Comparison of ENCODE assay signal across 8 mouse cellular contexts in the genomic region with DNA sequence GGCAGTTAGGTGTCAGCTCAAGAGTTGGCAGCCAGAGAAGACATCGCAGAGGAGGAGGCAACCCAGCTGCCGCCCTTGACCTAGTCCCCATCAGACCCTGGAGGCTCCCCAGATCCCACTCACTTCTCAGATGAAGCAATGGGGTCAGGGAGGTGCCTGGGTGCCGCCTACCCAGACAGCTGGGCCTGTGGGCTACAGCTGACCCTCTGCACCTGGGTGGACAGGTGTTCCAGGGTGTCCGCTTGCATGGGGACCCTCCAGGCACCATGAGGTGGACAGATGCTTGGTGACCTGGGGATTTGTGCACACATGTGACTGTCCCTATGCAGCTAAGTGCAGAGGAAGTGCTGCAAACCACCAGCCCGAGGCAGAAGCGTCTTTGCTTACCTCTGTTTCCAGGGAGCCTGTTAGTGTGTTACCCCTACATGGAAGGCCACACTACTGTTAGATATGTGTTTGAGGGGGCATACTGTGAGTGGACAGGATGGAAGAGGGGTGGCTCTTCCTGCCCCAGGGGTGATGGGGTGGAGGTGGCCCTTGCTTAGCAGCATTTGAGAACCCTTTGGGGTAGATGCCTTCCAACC. TPM values are rescaled to one million over a fixed set of nuclear protein-coding genes. Genes with fewer than 3 reads are reported as not detected.
DNase-seq lines count a peak whose midpoint lies in the region; ATAC-seq and TF ChIP-seq lines count a peak whose summit lies in the region.

No protein-coding gene starts in this region.

- H3K27ac ChIP-seq in heart, adult 2 months, result no peak overlapping the region; the same call in 1 of the 2 replicates
- peak overlapping the region; percentile 88 for H3K27ac ChIP-seq in midbrain, embryonic 10.5 days (replicated peaks)
- H3K27ac ChIP-seq in midbrain, embryonic 14.5 days (replicated peaks; ENCODE audit: low read depth, low read length), result no peak overlapping the region
- H3K27ac ChIP-seq in heart, postnatal 0 days (ENCODE audit: low read depth), result peak overlapping the region; percentile 76; the same call in 1 of the 2 replicates
- 0 out of 2 replicates have a peak overlapping the region, but pooled peaks have one; percentile 81 for H3K27ac ChIP-seq in small intestine, adult 2 months (ENCODE audit: insufficient read depth, low read depth, low read length)

- no peak overlapping the region for H3K9ac ChIP-seq in heart, adult 2 months (ENCODE audit: low read depth, low read length)
- H3K9ac ChIP-seq in midbrain, embryonic 14.5 days (replicated peaks; ENCODE audit: low read length), result no peak overlapping the region
- H3K9ac ChIP-seq in heart, postnatal 0 days (replicated peaks; ENCODE audit: low read depth, low read length), result no peak overlapping the region

- no peaks in the 10 kb centered on the region for H3K27me3 ChIP-seq in heart, adult 2 months (ENCODE audit: control insufficient read depth, insufficient read depth, low read length)
- H3K27me3 ChIP-seq in midbrain, embryonic 10.5 days (ENCODE audit: low read depth, poor library complexity, severe bottlenecking), result peaks cover 9% of the 10 kb centered on the region
- H3K27me3 ChIP-seq in midbrain, embryonic 14.5 days (ENCODE audit: control insufficient read depth, insufficient read depth, low read length), result no peaks in the 10 kb centered on the region
- no peaks in the 10 kb centered on the region for H3K27me3 ChIP-seq in heart, postnatal 0 days (ENCODE audit: control insufficient read depth, insufficient read depth, low read length)
- H3K27me3 ChIP-seq in small intestine, adult 2 months (ENCODE audit: control insufficient read depth, insufficient read depth, low read length), result no peaks in the 10 kb centered on the region

- DNase-seq in heart, adult 2 months, result peak; percentile 18 to 27
- DNase-seq in heart, postnatal 36 days, result no peak
- DNase-seq in midbrain, embryonic 10.5 days (ENCODE audit: low spot score), result no peak
- no peak for DNase-seq in midbrain, embryonic 14.5 days
- DNase-seq in heart, postnatal 0 days (ENCODE audit: low spot score), result no peak
- no peak for DNase-seq in retina, embryonic 14.5 days (ENCODE audit: low spot score)
- DNase-seq in gastrocnemius, postnatal 14 days, result no peak

- no peak overlapping the region for H3K4me3 ChIP-seq in heart, adult 2 months
- 0 out of 2 replicates have a peak overlapping the region, but pooled peaks have one; percentile 5 for H3K4me3 ChIP-seq in midbrain, embryonic 10.5 days
- no peak overlapping the region for H3K4me3 ChIP-seq in midbrain, embryonic 14.5 days (replicated peaks; ENCODE audit: low read depth, low read length)
- no peak overlapping the region for H3K4me3 ChIP-seq in heart, postnatal 0 days (ENCODE audit: low read depth, low read length)
- no peak overlapping the region for H3K4me3 ChIP-seq in small intestine, adult 2 months (ENCODE audit: low read depth, low read length)

- H3K79me2 ChIP-seq in heart, adult 2 months (replicated peaks; ENCODE audit: control insufficient read depth, insufficient read depth, low read length), result no peaks in the 10 kb centered on the region

- TF ChIP-seq CTCF in heart, adult 2 months (IDR thresholded peaks at IDR 0.05), result no peak
- TF ChIP-seq CTCF in heart, postnatal 0 days (IDR thresholded peaks at IDR 0.05; ENCODE audit: low read depth), result no peak
- no peak for TF ChIP-seq CTCF in small intestine, adult 2 months (IDR thresholded peaks at IDR 0.05; ENCODE audit: extremely low read depth, insufficient read length, insufficient replicate concordance, low read depth, low read length)

- intact Hi-C loops in heart, adult 2 months (cut with DNase I), result no loop called here
- intact Hi-C loops in heart, postnatal 36 days (cut with DNase I), result no loop called here
- intact Hi-C loops in gastrocnemius, postnatal 14 days (cut with DNase I; ENCODE audit: low total_unique reads), result no loop called here

- H3K9me3 ChIP-seq in midbrain, embryonic 10.5 days (replicated peaks), result no peaks in the 10 kb centered on the region
- no peaks in the 10 kb centered on the region for H3K9me3 ChIP-seq in midbrain, embryonic 14.5 days (ENCODE audit: control insufficient read depth, low read length)
- no peaks in the 10 kb centered on the region for H3K9me3 ChIP-seq in heart, postnatal 0 days (replicated peaks; ENCODE audit: control insufficient read depth, low read length)

- no peak for TF ChIP-seq EP300 in heart, adult 2 months (IDR thresholded peaks at IDR 0.05; ENCODE audit: insufficient read depth, low read depth, low read length)
- no peak for TF ChIP-seq EP300 in heart, postnatal 0 days (IDR thresholded peaks at IDR 0.05; ENCODE audit: low read depth)

- H3K4me2 ChIP-seq in midbrain, embryonic 14.5 days (ENCODE audit: low read length), result no peak overlapping the region; the same call in 1 of the 2 replicates
- H3K4me2 ChIP-seq in heart, postnatal 0 days (ENCODE audit: low read depth, low read length), result no peak overlapping the region

- no peak for TF ChIP-seq POLR2A in heart, adult 2 months (IDR thresholded peaks at IDR 0.05; ENCODE audit: insufficient read depth, low read depth, low read length)
- TF ChIP-seq POLR2A in small intestine, adult 2 months (IDR thresholded peaks at IDR 0.05; ENCODE audit: low read depth, low read length), result no peak

- WGBS in heart, adult 2 months, result 76% methylated on average over 6 of the region's 6 CpGs
- WGBS in midbrain, embryonic 10.5 days, result 82% methylated on average over 6 of the region's 6 CpGs
- WGBS in midbrain, embryonic 14.5 days, result 85% methylated on average over 6 of the region's 6 CpGs
- 77% methylated on average over 6 of the region's 6 CpGs for WGBS in heart, postnatal 0 days
- 82% methylated on average over 6 of the region's 6 CpGs for WGBS in small intestine, adult 2 months

- H3K36me3 ChIP-seq in heart, adult 2 months (ENCODE audit: control insufficient read depth, insufficient read depth, low read length), result peaks cover 2% of the 10 kb centered on the region; the same call in 1 of the 2 replicates
- no peaks in the 10 kb centered on the region for H3K36me3 ChIP-seq in midbrain, embryonic 10.5 days
- peaks cover 6% of the 10 kb centered on the region; the same call in 1 of the 2 replicates for H3K36me3 ChIP-seq in midbrain, embryonic 14.5 days (ENCODE audit: control insufficient read depth, insufficient read depth, low read length)
- 0 out of 2 replicates have a peak, but pooled peaks cover under 1% of the 10 kb centered on the region for H3K36me3 ChIP-seq in heart, postnatal 0 days (replicated peaks; ENCODE audit: control insufficient read depth, insufficient read depth, low read length)
- no peaks in the 10 kb centered on the region for H3K36me3 ChIP-seq in small intestine, adult 2 months (ENCODE audit: control insufficient read depth, insufficient read depth, low read length)

- H3K4me1 ChIP-seq in heart, adult 2 months (ENCODE audit: control insufficient read depth, insufficient read depth, low read length), result peaks cover 29% of the 10 kb centered on the region
- peaks cover 94% of the 10 kb centered on the region for H3K4me1 ChIP-seq in midbrain, embryonic 10.5 days
- peaks cover 42% of the 10 kb centered on the region for H3K4me1 ChIP-seq in midbrain, embryonic 14.5 days (ENCODE audit: control insufficient read depth, insufficient read depth, low read length)
- H3K4me1 ChIP-seq in heart, postnatal 0 days (ENCODE audit: control insufficient read depth, insufficient read depth), result peaks cover 63% of the 10 kb centered on the region
- peaks cover 59% of the 10 kb centered on the region for H3K4me1 ChIP-seq in small intestine, adult 2 months (ENCODE audit: control insufficient read depth, insufficient read depth, insufficient read length, low read length)

- no peak for ATAC-seq in midbrain, embryonic 14.5 days (ENCODE audit: low FRiP score, low TSS enrichment)
- ATAC-seq in heart, postnatal 0 days (ENCODE audit: insufficient read depth, low read depth), result no peak

RNA-seq across cellular contexts. Expression of a gene that starts 3.0 kb away (rescaled TPM):
- total RNA-seq in heart, adult 2 months (2021), result 10 to 100 TPM; 34.2 to 43.2 TPM
- 62.5 and 85.8 TPM in 2 replicates for polyA plus RNA-seq in heart, adult 2 months (2012; rRNA removed)
- total RNA-seq in heart, postnatal 36 days (2021), result 10 to 100 TPM; 48.2 to 67.0 TPM
- 91.8 and 135 TPM in 2 replicates for polyA plus RNA-seq in midbrain, embryonic 10.5 days (2016; fragmentation: Nextera tagmentation; extraction: Ambion mirVana)
- 295 and 421 TPM in 2 replicates for polyA plus RNA-seq in midbrain, embryonic 14.5 days (2014; fragmentation: Nextera tagmentation; extraction: Ambion mirVana)
- 121 and 163 TPM in 2 replicates for total RNA-seq in heart, postnatal 0 days (2014; rRNA removed; ENCODE audit: low replicate concordance)
- polyA plus RNA-seq in heart, postnatal 0 days (2015; fragmentation: Nextera tagmentation; extraction: Ambion mirVana), result 208 and 330 TPM in 2 replicates
- 18.5 and 48.0 TPM in 2 replicates for polyA plus RNA-seq in small intestine, adult 2 months (2012; rRNA removed)
- 10 to 100 TPM; 41.4 to 41.5 TPM for total RNA-seq in gastrocnemius, postnatal 14 days (2021)

RNA-seq across cellular contexts. Expression of a gene that starts 9.9 kb away (rescaled TPM):
- 1 to 10 TPM; 5.9 to 6.0 TPM for total RNA-seq in heart, adult 2 months (2021)
- polyA plus RNA-seq in heart, adult 2 months (2012; rRNA removed), result 5.6 and 6.3 TPM in 2 replicates
- total RNA-seq in heart, postnatal 36 days (2021), result 1 to 10 TPM; 4.4 to 4.6 TPM
- polyA plus RNA-seq in midbrain, embryonic 10.5 days (2016; fragmentation: Nextera tagmentation; extraction: Ambion mirVana), result 10.6 and 11.2 TPM in 2 replicates
- polyA plus RNA-seq in midbrain, embryonic 14.5 days (2014; fragmentation: Nextera tagmentation; extraction: Ambion mirVana), result 5.7 and 9.9 TPM in 2 replicates
- total RNA-seq in heart, postnatal 0 days (2014; rRNA removed; ENCODE audit: low replicate concordance), result 0.66 and 8.9 TPM in 2 replicates
- polyA plus RNA-seq in heart, postnatal 0 days (2015; fragmentation: Nextera tagmentation; extraction: Ambion mirVana), result 4.6 and 5.7 TPM in 2 replicates
- polyA plus RNA-seq in small intestine, adult 2 months (2012; rRNA removed), result 6.8 and 9.0 TPM in 2 replicates
- 1 to 10 TPM; 3.3 to 4.2 TPM for total RNA-seq in gastrocnemius, postnatal 14 days (2021)

RNA-seq across cellular contexts. Expression of a gene that starts 14.7 kb away (rescaled TPM):
- total RNA-seq in heart, adult 2 months (2021), result 100 to 1,000 TPM in 1 of 2 experiments, 10 to 100 TPM in 1; 96.2 to 102 TPM
- polyA plus RNA-seq in heart, adult 2 months (2012; rRNA removed), result 50.1 and 74.5 TPM in 2 replicates
- 100 to 1,000 TPM in 1 of 2 experiments, 10 to 100 TPM in 1; 99.9 to 117 TPM for total RNA-seq in heart, postnatal 36 days (2021)
- polyA plus RNA-seq in midbrain, embryonic 10.5 days (2016; fragmentation: Nextera tagmentation; extraction: Ambion mirVana), result 17.8 and 19.7 TPM in 2 replicates
- polyA plus RNA-seq in midbrain, embryonic 14.5 days (2014; fragmentation: Nextera tagmentation; extraction: Ambion mirVana), result 62.6 and 65.6 TPM in 2 replicates
- 100 and 122 TPM in 2 replicates for total RNA-seq in heart, postnatal 0 days (2014; rRNA removed; ENCODE audit: low replicate concordance)
- polyA plus RNA-seq in heart, postnatal 0 days (2015; fragmentation: Nextera tagmentation; extraction: Ambion mirVana), result 12.4 and 15.8 TPM in 2 replicates
- polyA plus RNA-seq in small intestine, adult 2 months (2012; rRNA removed), result 151 and 372 TPM in 2 replicates
- 10 to 100 TPM; 40.3 to 43.6 TPM for total RNA-seq in gastrocnemius, postnatal 14 days (2021)

RNA-seq across cellular contexts. Expression of a gene that starts 16.5 kb away (rescaled TPM):
- 1 to 10 TPM in 1 of 2 experiments, under 1 TPM in 1; 0.86 to 1.1 TPM for total RNA-seq in heart, adult 2 months (2021)
- polyA plus RNA-seq in heart, adult 2 months (2012; rRNA removed), result 1.2 and 1.7 TPM in 2 replicates
- total RNA-seq in heart, postnatal 36 days (2021), result 1 to 10 TPM in 1 of 2 experiments, under 1 TPM in 1; 0.75 to 1.1 TPM
- polyA plus RNA-seq in midbrain, embryonic 10.5 days (2016; fragmentation: Nextera tagmentation; extraction: Ambion mirVana), result 56.6 and 64.5 TPM in 2 replicates
- polyA plus RNA-seq in midbrain, embryonic 14.5 days (2014; fragmentation: Nextera tagmentation; extraction: Ambion mirVana), result 41.9 and 50.1 TPM in 2 replicates
- 2.4 and 3.0 TPM in 2 replicates for total RNA-seq in heart, postnatal 0 days (2014; rRNA removed; ENCODE audit: low replicate concordance)
- polyA plus RNA-seq in heart, postnatal 0 days (2015; fragmentation: Nextera tagmentation; extraction: Ambion mirVana), result 3.3 and 3.7 TPM in 2 replicates
- polyA plus RNA-seq in small intestine, adult 2 months (2012; rRNA removed), result 1.5 and 1.8 TPM in 2 replicates
- under 1 TPM; 0.58 to 0.98 TPM for total RNA-seq in gastrocnemius, postnatal 14 days (2021)

RNA-seq across cellular contexts. Expression of a gene that starts 22.2 kb away (rescaled TPM):
- total RNA-seq in heart, adult 2 months (2021), result 1 to 10 TPM; 3.9 to 4.9 TPM
- polyA plus RNA-seq in heart, adult 2 months (2012; rRNA removed), result 3.0 and 4.3 TPM in 2 replicates
- total RNA-seq in heart, postnatal 36 days (2021), result 1 to 10 TPM; 2.0 to 4.7 TPM
- 7.8 and 9.3 TPM in 2 replicates for polyA plus RNA-seq in midbrain, embryonic 10.5 days (2016; fragmentation: Nextera tagmentation; extraction: Ambion mirVana)
- polyA plus RNA-seq in midbrain, embryonic 14.5 days (2014; fragmentation: Nextera tagmentation; extraction: Ambion mirVana), result 78.9 and 101 TPM in 2 replicates
- 2.8 and 5.9 TPM in 2 replicates for total RNA-seq in heart, postnatal 0 days (2014; rRNA removed; ENCODE audit: low replicate concordance)
- polyA plus RNA-seq in heart, postnatal 0 days (2015; fragmentation: Nextera tagmentation; extraction: Ambion mirVana), result 1.0 and 1.1 TPM in 2 replicates
- polyA plus RNA-seq in small intestine, adult 2 months (2012; rRNA removed), result 3.7 and 6.6 TPM in 2 replicates
- 1 to 10 TPM; 1.6 TPM for total RNA-seq in gastrocnemius, postnatal 14 days (2021)

Comparison
In these comparisons a context has a peak if more than half of its experiments do, and no peak if none do; other contexts are left out.
1. DNase-seq: peak in heart, adult 2 months (2 of 2); none in heart, postnatal 36 days (0 of 2), midbrain, embryonic 10.5 days (single experiment), midbrain, embryonic 14.5 days (single experiment), heart, postnatal 0 days (single experiment), retina, embryonic 14.5 days (single experiment) and gastrocnemius, postnatal 14 days (single experiment).
2. H3K27ac ChIP-seq: peak in midbrain, embryonic 10.5 days (single experiment), heart, postnatal 0 days (single experiment) and small intestine, adult 2 months (single experiment); none in heart, adult 2 months (single experiment) and midbrain, embryonic 14.5 days (single experiment).